Mouse (Mus musculus): ENCODE measurements around the gene Coq5.

DNA sequence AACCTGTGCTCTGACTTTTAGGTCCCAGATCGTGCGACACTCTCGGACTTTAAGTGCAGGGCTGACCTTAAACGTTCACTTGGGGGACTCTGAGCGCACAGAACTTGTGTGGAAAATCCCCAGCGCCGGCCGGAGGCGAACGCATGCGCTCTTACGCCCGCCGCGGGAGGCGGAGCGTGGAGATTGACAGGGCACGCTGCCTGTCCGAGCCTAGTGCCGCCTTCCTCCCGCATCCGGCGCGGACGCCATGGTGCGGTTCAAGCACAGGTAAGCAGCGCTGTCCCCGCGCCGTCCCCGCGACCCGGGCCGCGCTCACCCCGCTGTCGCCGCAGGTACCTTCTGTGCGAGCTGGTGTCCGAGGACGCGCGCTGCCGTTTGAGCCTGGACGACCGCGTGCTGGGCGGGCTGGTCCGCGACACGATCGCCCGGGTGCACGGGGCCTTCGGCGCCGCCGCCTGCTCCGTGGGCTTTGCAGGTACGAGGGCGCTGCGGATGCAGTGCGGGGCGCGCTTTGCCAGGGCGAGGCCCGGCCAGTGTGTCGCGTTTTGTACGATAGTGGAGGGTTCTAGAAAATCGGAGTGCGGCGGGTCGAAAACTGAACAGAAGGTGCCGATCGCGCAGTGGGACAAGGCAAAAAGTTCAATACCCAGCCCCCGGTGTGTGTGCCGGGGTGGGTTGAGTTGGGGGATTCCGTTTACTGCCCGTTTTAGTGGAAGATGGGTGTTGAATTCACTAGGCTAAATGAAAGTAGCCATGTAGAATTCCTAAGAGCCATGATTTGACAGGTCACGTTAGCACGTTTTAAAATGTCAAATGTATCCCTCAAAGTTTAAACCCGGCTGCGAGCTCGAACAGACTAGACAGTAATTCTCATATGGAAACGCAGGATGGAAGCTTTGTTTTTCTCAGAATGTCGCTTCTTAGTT is 41.4 kb upstream of the Coq5 start:
- TF ChIP-seq CTCF (IDR thresholded peaks at IDR 0.05; ENCODE audit: low read depth, low read length) (no peak), TAL1 (conservative IDR thresholded peaks at IDR 0.05; ENCODE audit: low read depth, low read length) (no peak)
